Comparison of ENCODE assay signal across 16 mouse cellular contexts in genomic region chr11:52011541-52011940, GRCm38 (mm10).
"Had no signal": no experiment of that assay in that cellular context is flagged by ENCODE, and none has a peak within 500 bp of the region (broad histone marks: within the 10 kb centered on the region; RNA-seq: fewer than 3 reads in every experiment).

No protein-coding gene starts in this region.

- H3K9me3 ChIP-seq: kidney, embryonic 15.5 days; limb, embryonic 12.5 days; liver, embryonic 13.5 days; lung, embryonic 15.5 days; megakaryocyte, embryonic 14.5 days; midbrain, embryonic 15.5 days; neural tube, embryonic 13.5 days had no signal

- H3K4me3 ChIP-seq: kidney, embryonic 15.5 days; left cerebral cortex, adult 2 months; limb, embryonic 12.5 days; liver, embryonic 13.5 days; lung, embryonic 15.5 days; megakaryocyte, embryonic 14.5 days; midbrain, embryonic 15.5 days; neural tube, embryonic 13.5 days had no signal

- DNase-seq: kidney, postnatal 14 days; liver; liver, embryonic 13.5 days; liver, postnatal 0 days; lung, postnatal 14 days; thymus, postnatal 4 days had no signal

- H3K36me3 ChIP-seq: kidney, embryonic 15.5 days; limb, embryonic 12.5 days; liver, embryonic 13.5 days; lung, embryonic 15.5 days had no signal

- H3K9ac ChIP-seq: kidney, embryonic 15.5 days; limb, embryonic 12.5 days; liver, embryonic 13.5 days; liver, postnatal 0 days; lung, embryonic 15.5 days; midbrain, embryonic 15.5 days; neural tube, embryonic 13.5 days had no signal

- H3K27ac ChIP-seq: kidney, embryonic 15.5 days; left cerebral cortex, adult 2 months; limb, embryonic 12.5 days; liver, embryonic 13.5 days; lung, embryonic 15.5 days; macrophage; midbrain, embryonic 15.5 days; neural tube, embryonic 13.5 days; stomach, postnatal 0 days had no signal

- H3K27me3 ChIP-seq: kidney, embryonic 15.5 days; limb, embryonic 12.5 days; liver, embryonic 13.5 days; lung, embryonic 15.5 days; megakaryocyte, embryonic 14.5 days; midbrain, embryonic 15.5 days; neural tube, embryonic 13.5 days had no signal

- ATAC-seq: liver, postnatal 0 days; midbrain, embryonic 15.5 days had no signal

- H3K4me1 ChIP-seq: limb, embryonic 12.5 days; liver, embryonic 13.5 days; lung, embryonic 15.5 days; midbrain, embryonic 15.5 days; neural tube, embryonic 13.5 days had no signal

- H3K4me2 ChIP-seq: kidney, embryonic 15.5 days; limb, embryonic 12.5 days; liver, embryonic 13.5 days; lung, embryonic 15.5 days; midbrain, embryonic 11.5 days; midbrain, embryonic 15.5 days; neural tube, embryonic 13.5 days had no signal
